Mouse (Mus musculus) myocyte (in vitro differentiated cells): ENCODE measurements at regions not wholly inside any gene's neighbourhood (a gene's known extent, or its start where the extent isn't known, plus 50 kb on each side); places are given as distances from the start of the nearest gene placed in this dataset.

ENCODE experiments used
- H3K27me3 ChIP-seq: one replicate; pipeline ENCODE4 v1.6.1; 2011; ENCODE audit not compliant: control insufficient read depth, insufficient read depth, insufficient read length
- H3K36me3 ChIP-seq: one replicate; pipeline ENCODE4 v1.6.1; 2011; ENCODE audit not compliant: control insufficient read depth, insufficient read depth
- H3K4me2 ChIP-seq: one replicate; pipeline ENCODE4 v1.6.1; 2011; ENCODE audit warnings: low read depth, control low read depth
- H3K4me3 ChIP-seq: one replicate; pipeline ENCODE4 v1.5.1; 2011; ENCODE audit warnings: mild to moderate bottlenecking, control low read depth, moderate library complexity
- H3K79me2 ChIP-seq: one replicate; pipeline ENCODE4 v1.6.1; 2011; ENCODE audit not compliant: control insufficient read depth, insufficient read depth
- H3ac ChIP-seq: one replicate; pipeline ENCODE4 v1.6.1; 2011; ENCODE audit not compliant: control insufficient read depth, insufficient read length
- CEBPB ChIP-seq: IDR thresholded peaks from 2 replicates; pipeline ENCODE4 v1.6.1; 2011; ENCODE audit warnings: mild to moderate bottlenecking, moderate library complexity; ENCODE audit not compliant: poor library complexity, insufficient read depth, severe bottlenecking
- E2F4 ChIP-seq: IDR thresholded peaks from one replicate; pipeline ENCODE4 v1.6.1; 2011; ENCODE audit warnings: mild to moderate bottlenecking, control low read depth, moderate library complexity; ENCODE audit not compliant: insufficient read depth
- MAX ChIP-seq: IDR thresholded peaks from one replicate; pipeline ENCODE4 v1.6.1; 2011; ENCODE audit warnings: low read depth, mild to moderate bottlenecking, control low read depth
- MYOD1 ChIP-seq, 3 experiments: IDR thresholded peaks; one replicate each; pipeline ENCODE4 v1.6.1; 2011; ENCODE audit warnings: control low read depth in 2 of 3, low read depth in 2 of 3, mild to moderate bottlenecking in 2 of 3, moderate library complexity in 1 of 3; ENCODE audit not compliant: insufficient read length in 2 of 3, control insufficient read depth in 1 of 3
- MYOG ChIP-seq, 3 experiments: IDR thresholded peaks; one replicate each; pipeline ENCODE4 v1.6.1; 2011; ENCODE audit warnings: control low read depth in 2 of 3, low read depth in 2 of 3, mild to moderate bottlenecking in 2 of 3; ENCODE audit not compliant: insufficient read length in 2 of 3, control insufficient read depth in 1 of 3, insufficient read depth in 1 of 3
- POLR2A ChIP-seq: IDR thresholded peaks from one replicate; pipeline ENCODE4 v1.6.1; 2011; ENCODE audit warnings: low read depth, mild to moderate bottlenecking, control low read depth, moderate library complexity; ENCODE audit not compliant: insufficient read length
- POLR2AphosphoS2 ChIP-seq: IDR thresholded peaks from one replicate; pipeline ENCODE4 v1.6.1; 2011; ENCODE audit warnings: low read depth, control low read depth; ENCODE audit not compliant: insufficient read length
- REST ChIP-seq: IDR thresholded peaks from one replicate; pipeline ENCODE4 v1.6.1; 2011; ENCODE audit warnings: mild to moderate bottlenecking, control low read depth, moderate library complexity; ENCODE audit not compliant: insufficient read depth, insufficient read length
- SRF ChIP-seq: IDR thresholded peaks from one replicate; pipeline ENCODE4 v1.6.1; 2011; ENCODE audit warnings: low read depth; ENCODE audit not compliant: control insufficient read depth, insufficient read length
- TCF12 ChIP-seq: IDR thresholded peaks from one replicate; pipeline ENCODE4 v1.6.1; 2011; ENCODE audit warnings: mild to moderate bottlenecking, control low read depth; ENCODE audit not compliant: poor library complexity, insufficient read depth, severe bottlenecking
- TCF3 ChIP-seq: IDR thresholded peaks from one replicate; pipeline ENCODE4 v1.6.1; 2011; ENCODE audit warnings: low read depth, control low read depth; ENCODE audit not compliant: insufficient read length
- USF1 ChIP-seq: IDR thresholded peaks from one replicate; pipeline ENCODE4 v1.6.1; 2011; ENCODE audit warnings: low read depth, mild to moderate bottlenecking, control low read depth, moderate library complexity

DNA sequence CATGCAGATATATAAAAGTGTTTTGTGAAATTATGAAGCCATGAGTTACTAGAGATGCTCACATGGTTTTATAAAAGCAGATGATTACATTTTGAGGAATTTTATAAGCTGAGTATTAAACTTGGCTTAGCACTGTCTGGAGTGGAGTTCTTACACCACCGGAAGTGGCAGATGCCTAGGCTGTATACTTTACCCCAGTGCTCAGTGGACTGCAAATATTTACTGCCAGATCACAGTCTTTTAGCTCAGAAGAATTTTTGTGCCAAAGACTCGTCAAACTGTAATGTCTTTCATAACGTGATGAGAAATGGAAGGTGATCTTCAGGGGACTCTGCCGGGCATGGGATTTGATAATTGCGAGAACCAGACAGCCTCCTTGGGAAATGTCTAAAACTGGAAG is 136.1 kb upstream of the 9330182O14Rik start:
- peaks cover 4% of the 10 kb centered on the region for H3K27me3 ChIP-seq
- no peaks in the 10 kb centered on the region for H3K36me3 ChIP-seq
- no peaks in the 10 kb centered on the region for H3K79me2 ChIP-seq
- H3K4me3 ChIP-seq: no peak overlapping the region
- no peak for TF ChIP-seq E2F4
- no peak overlapping the region for H3ac ChIP-seq
- no peak overlapping the region for H3K4me2 ChIP-seq

GRCm38 (mm10) chr15:40000022-40000421 is 134.1 kb upstream of the 9330182O14Rik start:
- TF ChIP-seq REST (no peak), POLR2AphosphoS2 (no peak)
- Histone ChIP-seq H3K27me3 (peaks cover 12% of the 10 kb centered on the region), H3K4me2 (no peak overlapping the region), H3K79me2 (no peaks in the 10 kb centered on the region), H3K4me3 (no peak overlapping the region), H3ac (no peak overlapping the region), H3K36me3 (no peaks in the 10 kb centered on the region)

GRCm38 (mm10) chr15:40005096-40005495 is 129.1 kb upstream of the 9330182O14Rik start:
- Histone ChIP-seq H3K27me3 (peaks cover 20% of the 10 kb centered on the region), H3K79me2 (no peaks in the 10 kb centered on the region), H3K4me3 (no peak overlapping the region), H3K4me2 (no peak overlapping the region), H3ac (no peak overlapping the region), H3K36me3 (no peaks in the 10 kb centered on the region)
- no peak for TF ChIP-seq POLR2A
- TF ChIP-seq SRF: no peak
- TF ChIP-seq TCF3: no peak
- no peak for TF ChIP-seq POLR2AphosphoS2
- no peak for TF ChIP-seq MAX

- Histone ChIP-seq H3K79me2 (no peaks in the 10 kb centered on the region), H3K27me3 (peaks cover 18% of the 10 kb centered on the region), H3K36me3 (no peaks in the 10 kb centered on the region), H3K4me2 (no peak overlapping the region), H3K4me3 (no peak overlapping the region), H3ac (no peak overlapping the region)
- TF ChIP-seq SRF (no peak), MYOD1 (IDR thresholded peaks at IDR 0.05; ENCODE audit: control insufficient read depth in 1 of 3, insufficient read length in 2 of 3, low read depth in 2 of 3) (no peak), MYOG (IDR thresholded peaks at IDR 0.05; ENCODE audit: control insufficient read depth in 1 of 3, insufficient read depth in 1 of 3, insufficient read length in 2 of 3, low read depth in 2 of 3) (no peak), TCF12 (no peak), MAX (no peak), TCF3 (no peak), POLR2AphosphoS2 (no peak), REST (no peak), USF1 (no peak), CEBPB (no peak), E2F4 (no peak), POLR2A (no peak)
Observed at GRCm38 (mm10) chr15:40007844-40008243, 126.3 kb upstream of the 9330182O14Rik start.

DNA sequence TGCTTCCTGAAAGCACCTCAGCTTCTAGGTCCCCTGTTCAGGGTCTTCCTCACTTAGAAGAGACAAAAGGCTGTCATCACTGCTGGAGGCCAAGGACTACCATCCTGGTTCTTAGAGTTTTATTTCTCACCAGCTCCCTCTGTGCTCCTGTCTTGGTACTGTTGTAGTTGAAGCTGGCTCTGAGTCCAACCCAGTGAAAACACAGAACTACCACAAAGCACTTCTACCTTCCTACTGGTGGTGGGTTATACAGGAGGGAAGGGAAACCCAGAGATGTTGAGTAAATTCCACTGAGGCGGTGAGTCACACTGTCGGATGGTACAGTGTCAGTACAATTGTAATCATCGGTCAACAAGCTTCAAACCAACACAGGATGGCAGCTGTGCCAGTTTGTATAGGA is 120.3 kb upstream of the 9330182O14Rik start:
- Histone ChIP-seq H3ac (no peak overlapping the region), H3K36me3 (no peaks in the 10 kb centered on the region), H3K79me2 (no peaks in the 10 kb centered on the region), H3K27me3 (no peaks in the 10 kb centered on the region), H3K4me3 (no peak overlapping the region), H3K4me2 (no peak overlapping the region)
- TF ChIP-seq REST (no peak), POLR2AphosphoS2 (no peak), MYOD1 (IDR thresholded peaks at IDR 0.05; ENCODE audit: control insufficient read depth in 1 of 3, insufficient read length in 2 of 3, low read depth in 2 of 3) (no peak), MYOG (IDR thresholded peaks at IDR 0.05; ENCODE audit: control insufficient read depth in 1 of 3, insufficient read depth in 1 of 3, insufficient read length in 2 of 3, low read depth in 2 of 3) (no peak), SRF (no peak), TCF3 (no peak), E2F4 (no peak)

- H3K4me3 ChIP-seq: no peak overlapping the region
- TF ChIP-seq TCF12 (no peak), MYOD1 (IDR thresholded peaks at IDR 0.05; ENCODE audit: control insufficient read depth in 1 of 3, insufficient read length in 2 of 3, low read depth in 2 of 3) (no peak), REST (no peak), MAX (no peak), E2F4 (no peak), TCF3 (no peak), CEBPB (no peak), SRF (no peak), POLR2A (no peak), USF1 (no peak), MYOG (IDR thresholded peaks at IDR 0.05; ENCODE audit: control insufficient read depth in 1 of 3, insufficient read depth in 1 of 3, insufficient read length in 2 of 3, low read depth in 2 of 3) (no peak), POLR2AphosphoS2 (no peak)
- H3K36me3 ChIP-seq: no peaks in the 10 kb centered on the region
- H3K79me2 ChIP-seq: no peaks in the 10 kb centered on the region
- H3K4me2 ChIP-seq: no peak overlapping the region
- no peak overlapping the region for H3ac ChIP-seq
- no peaks in the 10 kb centered on the region for H3K27me3 ChIP-seq
Observed at GRCm38 (mm10) chr15:40017019-40017418, 117.1 kb upstream of the 9330182O14Rik start.
